Mouse (Mus musculus) layer of hippocampus, adult 9-10 months (tissue): Measurements from ENCODE around the gene Senp7.
"Not testable (repeated sequence)": the region's sequence is repeated elsewhere in the genome, so short reads cannot be mapped to it uniquely, and the experiment has no call there.

ENCODE experiments used
- DNase-seq: peaks from one replicate; pipeline ENCODE4 v3.0.0; 2022; ENCODE audit warnings: low spot score

Senp7 gene

GRCm38 (mm10) chr16:56048038-56048437 lies at the start of gene Senp7:
Gene Senp7, plus strand, starts transcription at chr16:56048338.
- DNase-seq, result not testable (repeated sequence)

DNA sequence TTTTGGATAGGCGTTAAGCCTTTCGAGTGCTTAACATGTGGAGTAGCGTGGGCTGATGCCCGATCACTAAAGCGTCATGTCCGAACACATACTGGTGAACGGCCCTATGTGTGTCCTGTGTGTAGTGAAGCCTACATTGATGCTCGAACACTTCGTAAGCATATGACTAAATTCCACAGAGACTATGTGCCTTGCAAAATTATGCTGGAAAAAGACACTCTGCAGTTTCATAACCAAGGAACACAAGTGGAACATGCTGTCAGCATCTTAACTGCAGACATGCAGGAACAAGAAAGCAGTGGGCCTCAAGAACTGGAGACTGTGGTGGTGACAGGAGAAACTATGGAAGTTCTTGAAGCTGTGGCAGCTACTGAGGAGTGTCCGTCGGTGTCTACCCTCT lies 41.3 kb upstream of the Senp7 start:
- no peak for DNase-seq

DNA sequence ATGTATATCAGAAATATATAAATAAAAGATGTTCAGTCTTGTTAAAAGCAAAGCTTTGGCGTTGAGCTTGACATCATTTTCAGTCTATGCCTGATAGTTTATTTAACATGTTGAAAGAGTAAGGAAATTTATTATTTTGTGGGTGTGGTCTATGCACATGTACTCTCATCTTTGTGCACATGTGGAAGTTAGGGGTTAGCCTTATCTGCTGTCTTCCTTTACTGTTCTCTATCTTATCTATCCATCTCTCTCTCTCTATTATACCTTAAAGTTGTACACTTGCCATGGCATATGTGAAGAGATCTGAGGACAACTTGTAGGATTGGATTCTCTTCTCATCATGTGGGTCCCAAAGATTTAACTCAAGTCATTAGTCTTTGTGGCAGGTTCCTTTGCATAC lies 39.3 kb upstream of the Senp7 start:
- no peak for DNase-seq

GRCm38 (mm10) chr16:56012789-56013743 lies 35.1 kb upstream of the Senp7 start:
- DNase-seq, result no peak

GRCm38 (mm10) chr16:56014076-56014475 lies 34.1 kb upstream of the Senp7 start:
- no peak for DNase-seq

DNA sequence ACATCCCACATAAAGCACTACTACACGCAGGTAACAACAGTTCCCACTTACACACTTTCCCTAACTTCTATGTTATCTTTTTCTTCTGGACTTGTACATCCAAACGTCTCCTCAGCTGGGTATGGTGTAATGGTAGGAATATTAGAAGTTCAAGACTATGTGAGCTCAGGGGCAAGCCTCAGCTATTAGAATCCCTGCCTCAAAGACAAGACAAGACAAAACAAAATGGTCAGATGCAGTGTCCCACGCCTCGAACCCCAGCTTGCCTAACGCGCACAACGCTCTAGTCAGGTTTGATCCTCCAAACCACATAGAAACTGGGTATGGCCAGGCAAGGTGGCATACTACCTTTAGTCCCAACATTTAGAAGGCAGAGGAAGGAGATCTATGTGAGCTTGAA lies 28.5 kb upstream of the Senp7 start:
- no peak for DNase-seq

GRCm38 (mm10) chr16:56027854-56028629 lies 20.1 kb upstream of the Senp7 start:
- no peak for DNase-seq

- DNase-seq, result no peak
Observed at GRCm38 (mm10) chr16:56028722-56029551, 19.2 kb upstream of the Senp7 start.

- DNase-seq, result peak; percentile 90
Observed at GRCm38 (mm10) chr16:56029661-56030082, 18.5 kb upstream of the Senp7 start, which contains the start of gene Pcnp. Gene Pcnp, minus strand, starts transcription at chr16:56029739.

GRCm38 (mm10) chr16:56034566-56034965 lies 13.6 kb upstream of the Senp7 start:
- DNase-seq, result no peak

DNA sequence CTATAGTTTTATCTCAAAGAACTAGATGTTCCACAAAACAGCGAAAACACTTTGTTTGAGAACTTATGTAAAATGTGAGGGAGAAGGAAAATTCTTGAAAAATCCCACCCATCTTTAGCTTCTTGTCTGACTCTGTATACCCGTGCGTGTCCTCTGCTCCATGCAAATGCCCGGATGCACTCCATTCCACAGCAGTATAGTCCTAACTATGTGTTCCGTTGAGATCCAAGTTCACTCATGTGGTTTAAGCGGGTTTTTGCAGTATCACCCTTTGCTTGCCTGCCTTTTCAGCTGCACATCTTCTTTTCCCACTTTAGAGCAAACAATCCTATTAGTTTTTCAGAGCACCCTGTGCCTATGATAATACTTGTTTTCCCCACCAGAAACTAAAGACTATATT lies 11.6 kb upstream of the Senp7 start:
- DNase-seq, result no peak

DNA sequence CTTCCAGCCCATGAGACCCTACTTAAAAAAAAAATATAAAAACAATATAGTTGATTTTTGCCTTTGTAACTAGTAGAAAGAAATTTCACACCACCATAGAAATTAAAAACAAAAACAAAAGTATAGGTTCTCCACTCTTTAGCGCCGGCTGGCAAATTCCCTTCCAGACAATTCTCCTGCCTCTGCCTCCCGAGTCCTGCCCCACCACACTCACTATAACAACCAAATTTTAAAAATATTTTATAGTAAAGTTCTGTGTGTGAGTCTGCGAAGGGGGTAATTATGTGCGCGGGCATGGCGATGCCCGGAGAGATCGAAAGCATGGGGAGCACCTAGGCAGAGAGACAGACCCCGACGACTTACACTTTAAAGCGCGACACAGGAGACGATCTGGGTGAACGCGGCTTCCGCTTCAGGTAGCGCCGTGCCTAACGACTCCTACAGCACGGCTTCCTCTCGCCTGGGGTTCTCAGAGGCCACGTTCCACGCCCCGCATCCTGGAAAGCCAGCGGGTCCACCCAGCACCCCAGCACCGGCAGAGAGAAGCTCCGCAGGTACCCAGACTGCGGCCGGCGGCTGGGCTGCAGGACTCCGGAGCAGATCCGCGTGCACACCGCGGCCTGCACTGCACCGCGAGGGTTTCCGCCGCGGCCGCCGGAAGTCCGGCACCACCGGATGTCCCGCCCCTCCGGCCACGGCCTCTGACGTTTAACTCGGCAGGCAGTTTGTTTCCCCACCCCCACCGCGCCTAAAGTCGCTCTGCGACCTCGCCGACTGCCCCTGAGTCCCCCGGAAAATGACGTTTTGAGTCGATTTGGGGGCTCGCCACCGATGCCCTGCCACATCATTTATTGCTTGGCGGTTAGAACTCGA lies 10.8 kb upstream of the Senp7 start, which contains the start of gene Trmt10c:
Gene Trmt10c (minus strand): TSS at position 682 of the 873 bp plus-strand sequence.
- peak; percentile 64 for DNase-seq

GRCm38 (mm10) chr16:56038090-56038489 lies 10.0 kb upstream of the Senp7 start:
- no peak for DNase-seq

DNA sequence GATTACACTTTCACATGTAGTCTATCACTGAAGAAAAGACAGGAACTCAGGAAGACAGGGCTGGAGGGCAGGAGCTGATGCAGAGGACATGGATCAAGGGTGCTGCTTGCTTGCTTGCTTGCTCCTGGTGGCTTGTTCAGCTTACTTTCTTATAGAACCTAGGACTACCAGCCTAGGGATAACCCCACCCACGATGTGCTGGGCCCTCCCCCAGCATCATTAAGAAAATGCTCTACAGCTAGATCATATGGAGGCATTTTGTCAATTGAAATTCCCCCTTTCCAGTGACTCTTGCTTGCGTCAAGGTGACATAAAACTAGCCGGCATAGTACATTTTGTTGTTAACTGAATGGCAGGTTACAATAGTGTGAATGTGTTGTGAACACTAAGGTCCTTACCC lies 7.8 kb downstream of the Senp7 start:
- DNase-seq, result no peak

GRCm38 (mm10) chr16:56056944-56057590 lies 8.9 kb downstream of the Senp7 start:
- DNase-seq, result no peak

GRCm38 (mm10) chr16:56058151-56058550 lies 10.0 kb downstream of the Senp7 start:
- DNase-seq, result no peak

DNA sequence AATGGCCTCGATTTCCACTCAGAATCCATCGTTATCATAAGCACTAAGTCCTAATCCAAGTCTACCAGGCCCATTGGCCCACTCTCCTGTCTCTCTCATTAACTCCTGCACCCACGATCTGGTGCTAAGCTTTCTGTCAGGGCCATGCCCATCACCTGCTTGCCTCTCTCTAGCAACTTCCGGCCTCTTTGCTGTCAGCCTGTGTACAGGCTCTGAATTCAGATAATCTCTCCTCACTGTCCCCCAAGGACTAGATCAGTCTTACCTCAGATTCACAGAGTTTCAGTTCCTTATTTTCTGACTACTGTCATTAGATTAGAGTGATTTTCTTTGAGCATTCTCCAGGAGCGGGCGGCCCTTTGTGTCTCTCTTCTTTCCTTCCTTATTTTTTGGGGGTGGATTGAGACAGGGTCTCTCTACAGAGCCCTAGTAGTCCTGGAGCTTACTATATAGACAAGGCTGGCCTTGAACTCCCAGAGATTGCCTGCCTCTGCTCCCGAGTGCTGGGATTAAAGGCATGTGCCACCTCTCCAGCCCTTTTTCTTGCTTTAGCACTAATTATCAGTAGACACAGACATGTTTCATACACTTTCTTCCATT lies 14.0 kb downstream of the Senp7 start:
- no peak for DNase-seq

GRCm38 (mm10) chr16:56062981-56063380 lies 14.8 kb downstream of the Senp7 start:
- no peak for DNase-seq

DNA sequence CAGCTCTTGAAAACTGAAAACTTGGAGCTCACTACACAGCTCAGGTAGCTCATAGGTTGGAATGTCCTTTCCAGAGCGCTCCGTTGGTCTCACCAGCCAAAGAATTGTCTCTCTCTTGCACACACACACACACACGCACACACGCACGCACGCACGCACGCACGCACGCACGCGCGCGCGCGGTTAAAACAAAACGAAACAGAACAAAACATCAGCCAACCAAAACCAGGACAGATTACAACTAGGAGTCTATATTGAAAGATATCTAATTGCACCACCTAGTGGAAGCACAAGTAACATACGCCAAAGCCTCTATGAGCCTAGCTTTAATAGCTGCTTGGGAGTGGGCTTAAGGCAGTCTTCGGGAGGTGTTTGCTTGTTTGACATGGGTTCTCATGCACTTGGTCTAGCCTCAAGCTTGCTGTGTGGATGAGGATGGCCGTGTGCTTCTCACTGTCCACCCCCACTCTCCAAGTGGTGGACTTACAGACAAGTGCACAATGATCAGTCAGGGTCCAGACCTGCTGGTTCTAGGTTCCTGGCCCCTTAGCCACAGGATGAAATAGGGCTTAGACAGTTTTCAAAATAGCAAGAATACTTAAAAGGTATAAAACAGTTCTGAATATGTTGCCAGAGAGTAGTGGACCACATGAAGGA lies 16.3 kb downstream of the Senp7 start:
- DNase-seq, result peak; percentile 55
